Mouse (Mus musculus): Measurements from ENCODE around the gene Pde6d. TPM values are rescaled to one million over a fixed set of nuclear protein-coding genes. Genes with fewer than 3 reads are reported as not detected.

Gene Pde6d
- polyA plus RNA-seq (2012; rRNA removed): 66.1 and 72.3 TPM in 2 replicates

DNA sequence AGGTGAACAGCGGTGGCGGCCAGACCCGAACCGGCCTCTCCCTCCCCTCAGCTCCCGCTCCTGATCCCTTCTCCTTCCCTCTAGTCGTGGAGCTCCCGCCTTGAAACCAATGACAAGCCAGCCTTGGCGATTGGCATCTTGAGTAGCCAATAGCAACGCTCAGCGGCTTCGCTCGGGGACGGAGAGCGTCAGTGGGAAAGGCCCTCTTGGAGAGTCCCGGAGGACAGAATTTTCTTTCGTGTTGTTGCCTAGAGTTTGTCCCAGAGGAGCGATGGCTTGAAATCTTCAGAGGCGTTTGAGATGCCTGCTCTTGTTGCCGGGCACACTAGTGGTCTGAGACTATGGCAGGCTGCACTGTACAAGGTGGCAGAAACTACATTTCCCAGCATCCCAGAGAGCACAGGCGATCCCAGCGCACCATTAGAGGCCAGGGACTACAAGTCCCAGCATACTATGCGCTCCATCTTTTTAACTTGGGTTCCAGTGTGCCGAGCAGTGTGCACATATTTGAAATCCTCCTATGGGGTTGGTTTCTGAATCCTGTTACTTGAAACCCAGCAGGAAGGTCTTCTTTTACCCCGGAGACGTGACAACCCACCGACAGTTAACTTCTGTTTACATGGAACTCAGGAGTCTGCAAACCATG lies at the start of gene Pde6d, which contains the start of gene Cops7b:
Gene Pde6d, minus strand, starts transcription at position 179 of the 646 bp plus-strand sequence.
Gene Cops7b, plus strand, starts transcription at position 454 of the 646 bp plus-strand sequence.
- DNase-seq (ENCODE audit: extremely low spot score in 1 of 2, low spot score in 1 of 2): peak; percentile 93 to 98

DNA sequence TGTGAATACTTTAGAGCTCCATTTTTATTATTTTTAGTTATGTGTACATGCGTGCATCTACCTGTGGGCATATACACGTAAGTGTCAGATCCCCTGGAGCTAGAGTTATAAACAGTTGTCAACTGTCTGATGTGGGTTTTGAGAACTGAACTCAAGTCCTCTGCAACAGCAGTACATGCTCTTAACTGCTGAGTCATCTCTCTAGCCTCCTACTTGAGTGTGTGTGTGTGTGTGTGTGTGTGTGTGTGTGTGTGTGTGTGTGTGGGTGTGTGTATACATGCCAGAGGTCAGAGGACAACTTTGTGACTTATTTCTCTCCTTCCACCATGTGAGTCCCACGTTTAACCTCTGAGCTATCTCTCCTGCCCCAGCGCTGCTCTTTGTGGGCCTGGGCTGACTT lies 48.1 kb upstream of the Pde6d start:
- no peak for DNase-seq (ENCODE audit: extremely low spot score in 1 of 2, low spot score in 1 of 2)

DNA sequence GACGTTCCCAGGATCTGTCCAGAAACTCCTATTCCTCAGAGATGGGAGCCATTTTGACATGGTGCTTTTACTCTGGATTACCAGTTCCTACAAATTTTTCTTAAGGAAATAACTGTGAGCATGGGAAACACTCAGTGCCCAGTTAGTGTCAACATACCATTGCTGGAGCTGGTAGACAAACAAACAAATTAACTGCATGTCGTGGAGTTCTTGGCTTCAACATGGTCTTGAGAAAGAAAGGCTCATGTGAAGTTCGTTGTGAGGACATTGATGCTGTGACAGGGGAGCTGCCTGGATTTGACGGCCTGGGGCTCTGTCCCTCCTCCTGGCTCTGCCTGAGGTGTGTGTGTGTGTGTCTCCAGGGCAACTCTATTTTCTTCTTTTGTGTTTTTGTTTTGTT lies 47.5 kb upstream of the Pde6d start:
- no peak for DNase-seq (ENCODE audit: extremely low spot score in 1 of 2, low spot score in 1 of 2)

DNA sequence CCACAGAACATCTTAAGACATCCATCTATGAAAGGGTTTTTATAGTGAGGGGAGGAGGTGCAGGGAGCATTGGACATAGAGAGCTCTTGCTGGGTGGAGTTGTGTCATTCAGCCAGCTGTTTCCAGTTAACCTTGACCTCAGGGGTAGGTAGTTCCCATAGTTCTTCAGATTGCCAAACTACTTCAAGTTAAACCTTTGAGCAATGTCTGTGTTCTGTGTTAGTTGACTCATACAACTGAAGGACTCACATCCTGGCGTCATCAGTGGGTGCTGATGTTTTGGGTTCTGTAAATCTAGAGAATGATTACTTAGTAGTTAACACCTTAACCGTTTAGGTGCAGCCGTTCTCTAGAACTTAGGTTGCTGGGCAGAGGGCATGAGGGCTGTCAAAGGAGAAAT lies 45.8 kb upstream of the Pde6d start:
- DNase-seq (ENCODE audit: extremely low spot score in 1 of 2, low spot score in 1 of 2): no peak

DNA sequence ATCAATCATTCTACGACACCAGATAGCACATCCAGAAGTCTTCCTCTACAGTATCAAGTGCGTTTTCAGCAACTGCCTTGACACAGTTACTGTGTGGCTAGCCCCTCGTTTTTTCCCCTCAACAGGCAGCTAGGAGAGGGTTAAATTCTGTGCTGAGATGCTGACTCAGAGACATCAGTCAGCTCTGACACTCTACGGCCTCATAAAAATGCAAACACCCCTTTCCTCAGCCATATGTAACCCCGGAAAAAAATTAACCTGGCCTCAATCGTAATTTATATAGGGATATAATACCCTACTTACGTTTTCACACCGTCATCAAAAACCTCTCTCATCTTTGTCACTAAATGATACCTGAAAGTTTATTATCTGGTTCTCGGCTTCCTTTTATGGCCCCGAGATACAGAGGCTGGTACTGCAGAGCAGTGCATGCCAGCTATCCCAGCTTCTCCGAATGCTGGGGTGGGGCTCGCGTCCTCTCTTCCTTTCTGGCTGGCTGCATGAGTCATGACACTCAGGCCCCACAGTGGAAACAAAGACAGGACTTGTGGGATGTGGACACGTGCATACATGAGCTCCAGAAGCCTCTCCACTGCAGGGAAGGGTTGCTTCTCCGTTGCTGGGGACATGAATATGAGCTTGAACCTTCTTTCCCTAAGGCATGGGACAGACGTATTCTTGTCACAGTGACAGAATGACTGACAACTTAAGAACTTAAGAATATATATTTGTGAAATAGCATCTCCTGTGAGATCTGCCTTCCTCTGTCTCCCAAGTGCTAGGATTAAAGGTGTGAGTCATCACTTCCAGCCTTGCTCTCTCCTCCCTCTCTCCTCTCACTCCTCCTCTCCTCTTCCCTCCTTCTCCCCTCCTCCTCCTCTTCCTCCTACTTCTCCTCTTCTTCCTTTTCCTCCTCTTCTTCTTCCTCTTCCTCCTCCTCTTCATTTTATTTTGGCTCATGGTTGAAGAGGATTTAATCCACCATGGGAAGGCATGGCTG lies 40.9 kb upstream of the Pde6d start:
- peak in 1 of 2 experiments; percentile 18 for DNase-seq (ENCODE audit: extremely low spot score in 1 of 2, low spot score in 1 of 2)

DNA sequence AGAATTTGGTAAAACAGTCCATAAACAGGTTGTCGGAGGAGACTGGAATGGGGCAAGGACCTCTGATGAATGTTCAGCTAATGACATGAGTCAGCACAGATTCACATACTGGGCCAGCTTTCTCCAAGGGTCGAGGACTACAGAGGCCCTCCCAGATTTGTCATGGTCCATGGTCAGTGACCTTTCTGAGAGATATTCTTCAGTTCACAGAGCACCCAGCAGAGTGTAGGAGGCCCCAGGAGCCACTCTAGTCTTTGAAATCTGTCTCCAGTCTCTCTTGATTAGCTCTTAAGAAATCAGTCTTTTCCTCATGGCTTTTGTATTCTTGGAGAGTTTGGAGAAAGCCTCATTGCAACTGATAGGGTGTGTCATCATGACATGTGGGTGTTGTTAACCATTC lies 39.9 kb upstream of the Pde6d start:
- no peak for DNase-seq (ENCODE audit: extremely low spot score in 1 of 2, low spot score in 1 of 2)

DNA sequence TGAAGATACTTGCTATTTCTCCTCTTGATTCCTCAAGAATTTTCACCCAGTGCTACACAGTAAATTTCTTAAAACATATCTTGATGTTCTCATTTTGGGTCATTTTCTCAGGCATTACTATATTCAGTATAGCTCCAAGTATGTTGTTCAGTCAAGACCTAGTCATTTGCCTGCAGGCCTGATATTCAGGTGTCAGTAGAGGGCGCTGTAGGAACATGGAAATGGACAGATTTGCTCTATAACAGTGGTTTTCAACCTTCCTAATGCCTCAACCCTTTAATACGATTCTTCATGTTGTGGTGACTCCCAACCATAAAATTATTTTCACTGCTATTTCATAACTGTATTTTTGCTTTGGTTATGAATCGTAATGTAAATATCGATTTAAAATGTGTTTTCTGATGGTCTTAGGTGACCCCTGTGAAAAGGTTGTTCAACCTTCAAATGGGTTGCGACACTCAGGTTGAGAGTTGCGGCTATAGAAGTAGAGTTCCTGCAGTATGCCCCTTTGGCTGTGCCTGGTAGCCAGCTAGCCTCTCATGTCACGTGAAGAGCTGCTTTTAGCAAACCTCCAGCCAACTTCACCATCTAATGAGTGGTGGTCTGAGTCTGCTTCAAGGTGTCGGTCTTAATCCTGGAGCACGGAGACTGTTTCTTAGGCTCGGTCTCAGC lies 36.2 kb upstream of the Pde6d start:
- DNase-seq (ENCODE audit: extremely low spot score in 1 of 2, low spot score in 1 of 2): peak; percentile 33 to 95

DNA sequence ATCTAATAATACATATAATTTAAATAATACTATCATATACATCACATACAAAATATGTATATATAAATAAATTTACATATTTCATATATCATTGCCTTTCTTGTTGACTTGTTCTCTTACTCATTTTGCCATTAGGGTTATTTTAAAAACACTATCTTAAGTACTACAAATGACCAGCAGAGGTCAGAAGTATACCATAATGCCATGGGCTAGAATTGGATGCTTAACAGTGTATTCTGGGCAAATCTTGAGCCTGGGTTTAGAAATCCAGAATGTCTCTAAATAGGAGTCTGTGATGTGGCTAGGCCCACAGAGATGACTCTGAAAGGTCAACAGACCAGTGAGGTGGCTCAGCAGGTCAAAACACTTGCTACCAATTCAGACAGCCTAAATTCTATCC lies 31.8 kb upstream of the Pde6d start:
- peak in 1 of 2 experiments; percentile 66 for DNase-seq (ENCODE audit: extremely low spot score in 1 of 2, low spot score in 1 of 2)

DNA sequence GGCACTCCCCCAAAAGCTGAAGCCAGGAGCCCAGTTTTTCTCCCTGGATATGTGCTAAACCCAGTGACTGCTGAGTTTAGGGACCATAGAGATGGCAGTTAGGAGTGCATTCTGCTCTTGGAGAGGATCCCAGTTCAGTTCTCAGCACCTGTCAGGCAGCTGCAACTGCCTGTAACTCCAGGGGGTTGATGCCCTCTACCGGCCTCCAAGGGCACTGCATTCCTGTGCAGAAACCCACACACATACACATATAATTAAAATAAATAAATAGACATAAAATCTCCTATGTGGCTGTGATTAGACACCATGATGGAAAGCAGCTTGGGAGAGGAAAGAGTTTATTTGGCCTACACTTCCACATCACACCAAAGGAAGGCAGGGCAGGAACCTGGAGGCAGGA lies 29.7 kb upstream of the Pde6d start:
- no peak for DNase-seq (ENCODE audit: extremely low spot score in 1 of 2, low spot score in 1 of 2)

DNA sequence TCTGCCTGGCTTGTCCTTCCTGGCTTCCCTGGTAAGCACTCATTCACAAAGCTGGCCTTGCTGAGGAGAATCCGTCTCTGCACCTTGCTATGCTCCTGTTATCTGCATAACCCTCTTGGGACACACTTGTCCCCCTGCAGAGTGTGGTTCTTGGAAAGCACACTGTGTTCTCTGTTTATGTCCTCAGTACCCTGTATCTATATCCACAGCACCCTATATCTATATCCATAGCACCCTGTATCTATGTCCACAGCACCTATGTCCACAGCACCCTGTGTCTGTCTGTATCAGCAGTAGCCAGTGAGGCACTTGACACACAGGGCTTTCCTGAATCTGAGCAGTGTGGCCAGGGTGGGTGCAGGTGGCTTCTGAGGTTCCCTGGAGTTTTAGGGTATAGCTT lies 28.5 kb upstream of the Pde6d start:
- DNase-seq (ENCODE audit: extremely low spot score in 1 of 2, low spot score in 1 of 2): no peak

DNA sequence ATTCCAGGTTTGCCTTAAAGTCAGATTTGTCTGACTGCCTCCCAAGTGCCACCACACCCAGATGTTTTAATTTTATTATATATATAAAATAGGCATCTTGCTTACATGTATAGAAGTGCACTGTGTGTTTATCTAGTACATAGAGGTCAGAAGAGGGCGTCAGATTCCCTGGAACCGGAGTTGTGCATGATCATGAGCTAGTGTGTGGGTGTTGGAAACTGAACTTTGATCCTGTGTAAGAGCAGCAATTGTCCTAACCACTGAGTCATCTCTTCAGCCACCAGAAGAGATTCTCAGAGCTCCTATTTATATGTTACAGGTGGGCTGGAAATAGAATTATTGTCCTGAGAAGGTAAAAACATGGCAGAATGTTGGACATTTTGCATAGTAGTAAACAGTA lies 17.7 kb upstream of the Pde6d start:
- DNase-seq (ENCODE audit: extremely low spot score in 1 of 2, low spot score in 1 of 2): no peak

DNA sequence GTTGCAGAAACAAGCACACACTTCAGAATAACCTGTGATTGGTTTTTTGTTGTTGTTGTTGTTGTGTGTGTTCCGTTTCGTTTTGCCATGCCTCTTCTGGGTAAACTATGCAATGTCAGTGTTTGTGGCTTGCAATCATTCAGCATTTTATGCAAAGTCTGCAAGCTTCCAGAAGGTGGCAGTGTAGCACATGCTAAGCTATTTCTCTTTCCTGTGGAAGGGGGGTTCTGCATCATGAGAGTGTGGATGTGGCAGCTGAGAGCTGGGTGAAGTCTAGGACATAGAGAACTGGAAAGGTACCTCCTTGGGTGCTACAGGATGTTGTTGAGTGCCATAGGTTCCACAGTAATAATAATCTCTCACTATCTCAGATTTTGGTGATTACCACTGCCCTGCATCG lies 16.1 kb upstream of the Pde6d start:
- DNase-seq (ENCODE audit: extremely low spot score in 1 of 2, low spot score in 1 of 2): peak in 1 of 2 experiments; percentile 42

DNA sequence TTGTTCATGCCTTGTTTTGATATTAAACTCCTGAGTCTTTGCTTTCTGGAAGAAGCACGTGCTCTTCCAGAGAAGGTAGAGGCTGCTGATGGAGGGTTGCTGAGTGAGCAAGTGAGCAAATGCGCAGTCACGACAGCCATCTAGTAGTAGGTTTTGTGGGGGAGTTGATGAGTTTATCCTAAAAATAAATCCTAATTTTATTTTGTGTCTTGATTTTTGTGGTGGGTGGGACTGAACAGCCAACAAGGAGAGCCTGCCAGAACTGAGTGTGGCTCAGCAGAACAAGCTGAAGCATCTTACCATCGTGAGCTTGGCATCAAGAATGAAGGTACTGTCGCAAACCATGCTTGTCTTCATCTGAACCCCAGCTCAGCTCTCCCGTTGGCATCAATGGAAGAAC lies 14.1 kb upstream of the Pde6d start:
- peak; percentile 49 to 63 for DNase-seq (ENCODE audit: extremely low spot score in 1 of 2, low spot score in 1 of 2)

DNA sequence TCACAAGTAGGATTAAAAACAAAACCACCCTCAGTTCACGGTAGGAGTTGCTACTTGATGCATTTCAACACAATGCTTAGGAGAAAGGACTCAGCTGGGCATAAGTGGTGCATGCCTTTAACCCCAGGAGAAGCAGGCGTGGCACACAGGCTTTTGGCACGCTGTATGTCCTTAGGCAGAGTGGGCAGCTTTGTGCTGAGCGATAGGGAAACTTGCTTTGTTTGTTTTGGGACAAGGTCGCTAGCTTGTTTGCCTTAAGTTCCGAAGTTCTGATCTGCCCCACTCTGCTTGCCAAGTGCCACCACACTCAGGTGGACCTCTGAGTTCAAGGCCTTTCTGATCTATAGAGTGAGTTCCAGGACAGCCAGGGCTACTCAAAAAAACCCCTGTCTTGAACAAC lies 12.9 kb upstream of the Pde6d start:
- DNase-seq (ENCODE audit: extremely low spot score in 1 of 2, low spot score in 1 of 2): no peak

DNA sequence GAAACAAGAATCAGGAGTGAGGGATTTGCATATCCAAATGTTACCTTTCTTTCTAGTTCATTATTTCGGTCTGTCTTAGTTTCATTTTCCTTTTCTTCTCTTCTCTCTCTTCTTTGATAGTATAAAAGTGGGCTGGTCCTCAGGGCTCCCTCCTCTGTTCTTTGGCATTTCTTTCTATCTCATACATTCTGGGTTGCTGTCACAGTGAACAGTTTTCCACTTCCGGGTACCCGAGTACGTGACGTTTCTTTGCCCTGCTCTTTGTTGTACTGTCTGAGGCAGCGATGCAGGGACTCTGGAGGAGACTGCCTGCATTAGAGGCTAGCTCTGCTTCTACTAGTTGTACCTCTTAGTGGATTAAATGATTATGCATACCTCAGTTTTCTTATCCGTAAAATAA lies 12.1 kb upstream of the Pde6d start:
- DNase-seq (ENCODE audit: extremely low spot score in 1 of 2, low spot score in 1 of 2): no peak

DNA sequence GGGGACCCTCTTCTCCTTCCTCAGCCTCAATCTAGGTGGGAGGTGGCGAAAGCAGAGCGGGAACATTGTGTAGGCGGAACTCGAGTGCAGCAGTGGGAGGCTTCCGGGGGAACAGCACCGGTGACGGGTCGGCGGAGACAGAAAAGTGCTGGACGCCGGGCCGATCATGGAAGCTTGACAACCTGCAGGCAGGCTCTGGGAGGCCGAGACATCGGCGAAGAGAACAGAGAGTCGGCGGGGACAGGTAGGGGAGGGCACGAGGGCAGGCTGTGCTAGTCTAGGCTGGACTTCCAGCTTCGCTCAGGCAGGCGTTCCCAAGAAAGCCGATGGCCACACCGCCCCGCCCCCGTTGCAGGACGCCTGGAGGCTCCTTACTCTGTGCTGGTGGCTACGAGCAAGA lies 4.6 kb upstream of the Pde6d start:
- peak; percentile 38 to 82 for DNase-seq (ENCODE audit: extremely low spot score in 1 of 2, low spot score in 1 of 2)

DNA sequence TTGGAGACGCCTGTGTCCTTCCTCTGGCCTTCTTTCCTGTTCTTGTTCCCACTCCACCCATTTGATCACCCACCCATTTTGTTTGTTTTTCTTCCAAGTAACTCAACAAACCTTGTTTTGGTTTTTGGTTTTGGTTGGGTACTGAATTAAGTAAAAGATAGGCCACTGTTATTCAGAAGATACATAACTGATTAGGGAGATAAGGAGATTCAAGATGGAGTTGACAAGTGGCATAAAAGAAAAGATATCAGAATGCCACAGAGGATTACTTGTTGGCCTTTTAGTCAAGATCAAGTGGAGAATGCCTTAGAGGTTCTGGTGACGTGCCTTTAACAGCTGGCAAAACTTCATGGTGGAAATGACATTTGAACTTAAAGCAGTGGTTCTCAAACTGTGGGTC lies 1.3 kb upstream of the Pde6d start:
- no peak for DNase-seq (ENCODE audit: extremely low spot score in 1 of 2, low spot score in 1 of 2)

DNA sequence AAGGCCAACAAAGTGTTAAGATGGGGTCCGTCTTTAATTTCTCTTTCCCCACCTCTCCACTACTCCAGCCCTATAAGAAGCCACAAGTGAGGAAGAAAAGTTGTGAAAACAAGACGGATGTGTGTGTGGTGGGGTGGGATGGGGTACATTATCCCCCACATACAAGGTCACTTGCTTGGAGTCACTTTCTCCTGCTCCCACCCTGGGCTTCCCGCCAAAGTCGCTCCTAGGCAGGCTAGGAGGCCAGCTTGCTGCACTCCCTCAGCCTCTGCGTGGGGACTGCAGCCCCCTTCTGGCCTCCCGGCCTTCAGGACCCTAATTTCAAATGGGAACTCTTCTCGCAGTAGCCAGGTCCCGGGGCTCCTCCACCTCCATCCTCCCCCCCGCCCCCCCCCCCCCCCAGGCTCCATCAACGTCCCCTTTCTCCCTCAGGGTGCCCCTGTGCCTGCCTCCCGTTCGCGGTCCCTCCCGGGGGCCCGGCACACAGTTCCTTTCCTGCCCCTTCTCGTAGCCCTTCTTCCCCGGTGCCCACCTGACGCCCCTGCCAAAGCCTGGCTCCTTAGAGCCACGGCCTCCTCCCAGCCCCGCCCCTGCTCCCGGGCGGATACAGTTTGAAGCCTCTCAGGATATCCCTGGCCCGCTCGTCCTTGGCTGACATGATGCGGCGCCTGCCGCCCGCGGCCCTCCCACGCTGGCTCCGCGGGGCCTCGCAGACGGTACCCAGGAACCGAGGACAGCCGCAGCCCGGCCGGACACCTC lies 558 bp downstream of the Pde6d start:
- no peak for DNase-seq (ENCODE audit: extremely low spot score in 1 of 2, low spot score in 1 of 2)

DNA sequence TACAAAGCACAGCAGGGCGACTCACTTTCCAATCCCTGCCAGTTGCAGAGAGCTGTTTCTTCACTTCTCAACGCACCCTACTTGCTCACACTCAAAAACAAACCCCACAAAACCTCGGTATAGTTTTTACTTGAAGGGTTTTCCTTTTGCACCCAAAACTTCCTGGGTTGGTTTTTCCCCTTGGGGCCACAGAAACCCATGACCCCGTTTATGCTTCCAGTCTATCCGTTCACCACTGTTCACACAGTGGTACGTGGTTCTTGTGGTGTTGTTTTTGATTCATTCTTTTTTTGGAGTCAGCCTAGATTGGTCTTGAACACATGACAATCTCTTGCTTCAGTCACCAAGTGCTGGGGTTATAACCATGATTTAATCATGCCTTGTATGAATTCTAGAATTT lies 2.0 kb downstream of the Pde6d start:
- no peak for DNase-seq (ENCODE audit: extremely low spot score in 1 of 2, low spot score in 1 of 2)

DNA sequence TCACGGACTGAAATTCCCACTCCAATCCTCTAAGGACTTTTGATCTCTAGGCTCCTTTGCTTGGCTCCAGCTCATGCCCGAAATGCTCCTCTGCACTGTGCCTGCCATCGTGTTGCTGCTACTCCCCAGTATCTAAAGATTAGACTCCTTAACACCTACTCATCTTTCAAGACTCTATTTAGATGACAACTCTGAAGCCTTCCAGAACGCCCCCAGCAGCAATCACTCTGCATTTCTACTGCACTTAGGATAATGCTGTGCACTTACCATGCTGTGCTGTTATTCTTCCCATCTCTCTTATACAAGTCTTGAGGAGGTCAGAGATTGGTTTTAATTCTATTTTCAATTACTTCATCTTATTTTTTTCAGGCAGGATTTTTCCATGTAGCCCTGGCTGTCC lies 10.5 kb downstream of the Pde6d start:
- peak in 1 of 2 experiments; percentile 30 for DNase-seq (ENCODE audit: extremely low spot score in 1 of 2, low spot score in 1 of 2)

Measured in frontal cortex, adult 2 months (tissue).